Mouse (Mus musculus) adrenal gland, postnatal 14 days (tissue): ENCODE data around the gene Mdh1b. TPM values are rescaled to one million over a fixed set of nuclear protein-coding genes. Genes with fewer than 3 reads are reported as not detected.

ENCODE experiments used
- DNase-seq: peaks from one replicate; pipeline ENCODE4 v3.0.0; 2021; ENCODE audit warnings: mixed read lengths
- long read RNA-seq, 2 experiments: library from polyadenylated mRNA; stranded (forward); transcript quantifications; one replicate each; pipeline ENCODE4 v2.0.0; 2021
- total RNA-seq: library from RNA; stranded (reverse); gene quantifications from 2 replicates; pipeline ENCODE4 v1.2.3, GENCODE M21; 2021

Gene Mdh1b
- total RNA-seq, result not detected in 2 replicates
- long read RNA-seq, experiment 1, result 0 reads
- long read RNA-seq, experiment 2, result 0 reads

GRCm38 (mm10) chr1:63730240-63730771 lies at the start of gene Mdh1b, which contains the start of gene Fastkd2:
Mdh1b (minus strand) TSS chr1:63730318.
Fastkd2 (plus strand) TSS chr1:63730614.
- peak; percentile 94 for DNase-seq

DNA sequence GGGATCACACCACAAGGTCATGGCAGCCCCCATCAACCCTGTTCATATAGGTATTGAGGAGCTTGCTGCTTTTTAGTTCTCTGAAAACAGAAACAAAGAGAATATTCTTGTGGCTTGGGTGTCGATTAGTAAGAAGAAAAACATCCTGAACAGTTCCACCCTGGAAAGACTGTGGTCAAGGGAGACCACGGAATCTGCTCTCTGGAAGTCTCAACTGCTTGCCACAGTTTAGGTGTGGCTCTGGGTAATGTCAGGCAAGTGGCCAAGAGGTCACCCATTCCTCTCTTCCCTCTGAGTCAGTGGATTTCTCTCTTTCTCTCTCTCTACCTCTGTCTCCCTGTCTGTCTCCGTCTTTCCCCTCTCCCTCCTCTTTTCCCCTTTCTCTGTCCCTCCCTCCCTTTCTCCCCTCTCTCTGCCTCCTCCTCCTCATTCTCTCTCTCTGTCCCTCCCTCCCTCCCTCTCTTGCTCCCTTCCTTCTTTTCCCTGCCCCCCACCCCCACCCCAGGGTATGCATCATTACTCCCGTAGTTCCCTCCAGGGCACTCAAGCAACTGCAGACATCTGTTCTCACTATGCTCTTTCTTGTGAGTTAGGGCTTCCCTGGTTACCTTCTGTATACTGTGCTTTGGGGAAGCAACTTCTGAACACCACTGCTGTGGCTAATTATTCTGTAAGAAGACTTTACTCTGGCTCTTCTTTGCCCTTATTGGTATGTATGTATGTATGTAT lies 46.9 kb upstream of the Mdh1b start:
- no peak for DNase-seq

- DNase-seq, result no peak
Observed at GRCm38 (mm10) chr1:63776396-63776795, 46.3 kb upstream of the Mdh1b start.

- DNase-seq, result no peak
Observed at GRCm38 (mm10) chr1:63770309-63770708, 40.2 kb upstream of the Mdh1b start.

DNA sequence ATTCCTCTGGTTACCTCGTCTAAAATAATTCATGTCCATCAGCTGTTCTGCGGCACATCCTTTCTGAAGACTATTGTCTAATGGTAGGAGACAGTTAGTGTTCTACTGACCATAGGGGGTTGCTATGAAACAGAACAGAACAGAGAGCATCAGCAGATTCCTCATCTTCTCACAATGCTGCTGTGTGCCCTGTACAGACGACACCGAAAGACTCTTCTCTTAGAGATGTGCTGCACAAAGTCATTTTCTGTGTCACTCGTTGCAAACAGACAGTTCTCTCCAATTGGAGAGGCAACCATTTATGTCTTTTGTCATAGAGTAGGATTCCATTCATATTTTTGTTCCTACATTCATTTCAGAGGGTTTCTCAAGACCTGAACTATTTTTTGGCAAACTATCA lies 39.0 kb upstream of the Mdh1b start, which contains the start of gene 4933402D24Rik:
TSS of gene 4933402D24Rik (minus strand) at position 101 of the 400 bp plus-strand sequence.
- DNase-seq, result no peak

- DNase-seq, result no peak
Observed at GRCm38 (mm10) chr1:63768112-63768511, 38.0 kb upstream of the Mdh1b start.

DNA sequence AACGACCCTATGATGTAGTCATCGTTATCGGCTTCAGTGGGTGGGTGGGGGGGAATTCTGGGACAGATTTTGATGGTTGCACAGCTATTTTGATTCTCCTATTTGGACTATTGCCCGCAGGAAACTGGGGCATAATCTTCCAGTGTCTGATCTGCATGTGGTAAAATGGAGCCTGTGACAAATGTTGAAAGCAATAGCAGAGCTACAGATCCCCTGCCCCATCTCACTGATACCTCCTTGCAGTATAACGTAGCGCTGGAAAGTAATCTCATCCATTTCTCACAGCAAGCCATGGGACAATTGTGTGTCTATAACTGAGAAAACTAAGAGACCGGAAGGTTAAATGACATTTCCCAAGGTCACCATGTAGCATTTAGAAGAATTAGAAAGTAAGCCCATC lies 34.3 kb upstream of the Mdh1b start:
- no peak for DNase-seq

GRCm38 (mm10) chr1:63763881-63764386 lies 33.8 kb upstream of the Mdh1b start:
- no peak for DNase-seq

DNA sequence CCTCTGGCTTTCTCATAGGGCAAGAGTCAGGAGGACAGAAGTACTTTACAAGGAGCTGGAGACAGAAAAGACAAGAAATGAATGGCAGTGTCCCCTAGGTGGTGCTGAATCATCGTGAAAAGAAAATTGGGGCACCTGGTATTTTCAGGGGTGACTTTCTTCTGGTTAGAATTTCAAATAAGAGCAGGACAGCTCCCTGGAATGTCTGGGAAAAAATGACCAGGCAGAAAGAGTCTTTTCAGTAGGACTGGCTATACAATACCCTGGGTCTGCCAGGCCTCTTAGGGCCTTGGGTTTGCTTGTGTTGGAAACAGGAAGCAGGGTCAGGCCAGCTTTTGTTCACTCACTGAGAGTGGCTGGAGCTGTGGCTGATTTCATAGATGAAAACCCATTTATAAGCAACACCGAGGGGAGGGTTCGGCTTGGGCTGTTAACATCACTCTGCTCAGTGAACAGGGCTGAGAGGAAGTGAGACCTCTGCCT lies 33.1 kb upstream of the Mdh1b start:
- DNase-seq, result peak; percentile 41

GRCm38 (mm10) chr1:63756005-63756404 lies 25.9 kb upstream of the Mdh1b start:
- DNase-seq, result no peak

- DNase-seq, result no peak
Observed at GRCm38 (mm10) chr1:63729796-63730195, 322 bp downstream of the Mdh1b start.

DNA sequence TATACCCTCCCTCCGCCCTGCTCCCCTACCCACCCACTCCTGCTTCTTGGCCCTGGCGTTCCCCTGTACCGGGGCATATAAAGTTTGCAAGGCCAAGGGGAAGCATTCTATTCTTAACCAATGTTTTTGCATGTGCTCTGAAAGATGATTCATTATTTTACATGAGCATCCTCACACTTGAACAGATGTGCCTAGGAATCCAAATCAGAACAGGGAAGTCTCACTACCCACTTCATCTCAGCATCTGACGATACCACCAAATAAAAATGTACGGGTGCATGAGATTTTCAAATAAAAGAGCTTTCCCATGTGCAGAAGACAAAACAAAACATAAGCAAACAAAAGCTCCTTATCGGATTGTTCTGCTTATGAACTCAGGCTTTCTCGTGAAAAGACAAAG lies 10.0 kb downstream of the Mdh1b start:
- no peak for DNase-seq

DNA sequence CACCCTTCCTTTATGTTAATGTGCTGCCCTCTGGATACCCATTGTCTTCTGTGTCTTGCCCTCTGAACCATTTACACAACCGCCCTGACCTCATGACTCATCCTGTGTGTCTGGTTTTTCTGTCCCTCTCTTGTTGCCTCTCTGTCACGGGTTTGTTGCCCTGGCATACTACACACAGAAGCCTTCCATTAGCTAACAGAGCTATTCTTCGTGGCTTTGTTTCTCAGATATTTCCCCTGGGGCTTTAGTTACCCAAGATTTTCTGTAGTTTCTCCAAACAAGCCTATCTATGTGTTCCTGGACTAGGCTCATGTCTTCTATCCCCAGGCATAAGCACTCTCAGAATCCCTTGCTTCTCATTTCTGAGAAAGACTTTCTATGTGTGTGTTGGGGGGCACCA lies 21.2 kb downstream of the Mdh1b start:
- DNase-seq, result no peak

GRCm38 (mm10) chr1:63705733-63706132 lies 24.4 kb downstream of the Mdh1b start:
- peak; percentile 13 for DNase-seq

DNA sequence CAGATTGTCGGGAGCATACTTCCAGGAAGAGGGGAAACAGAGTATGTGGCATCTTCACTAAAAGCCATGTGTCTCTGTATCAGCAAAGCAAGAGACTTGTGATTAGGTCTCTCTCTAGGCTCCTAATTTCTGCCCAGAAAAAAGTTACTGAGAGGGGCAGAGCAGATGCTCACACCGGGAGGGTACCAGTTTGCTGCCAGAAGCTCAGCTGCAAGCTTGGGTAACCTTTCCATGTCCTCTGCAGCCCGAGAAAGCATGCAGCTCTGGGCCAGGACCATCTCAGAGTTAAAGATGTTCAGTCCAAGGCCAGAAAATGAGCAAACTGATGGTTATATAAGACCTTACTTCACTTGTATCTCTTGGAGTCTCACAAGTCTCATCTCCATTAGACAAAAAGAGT lies 33.3 kb downstream of the Mdh1b start:
- DNase-seq, result no peak

GRCm38 (mm10) chr1:63686827-63687226 lies 43.3 kb downstream of the Mdh1b start, which contains the start of gene Dytn:
Dytn (minus strand) TSS chr1:63686927.
- no peak for DNase-seq

- DNase-seq, result no peak
Observed at GRCm38 (mm10) chr1:63675975-63676374, 54.1 kb downstream of the Mdh1b start.

- DNase-seq, result peak; percentile 16
Observed at GRCm38 (mm10) chr1:63668852-63669160, 61.3 kb downstream of the Mdh1b start.

DNA sequence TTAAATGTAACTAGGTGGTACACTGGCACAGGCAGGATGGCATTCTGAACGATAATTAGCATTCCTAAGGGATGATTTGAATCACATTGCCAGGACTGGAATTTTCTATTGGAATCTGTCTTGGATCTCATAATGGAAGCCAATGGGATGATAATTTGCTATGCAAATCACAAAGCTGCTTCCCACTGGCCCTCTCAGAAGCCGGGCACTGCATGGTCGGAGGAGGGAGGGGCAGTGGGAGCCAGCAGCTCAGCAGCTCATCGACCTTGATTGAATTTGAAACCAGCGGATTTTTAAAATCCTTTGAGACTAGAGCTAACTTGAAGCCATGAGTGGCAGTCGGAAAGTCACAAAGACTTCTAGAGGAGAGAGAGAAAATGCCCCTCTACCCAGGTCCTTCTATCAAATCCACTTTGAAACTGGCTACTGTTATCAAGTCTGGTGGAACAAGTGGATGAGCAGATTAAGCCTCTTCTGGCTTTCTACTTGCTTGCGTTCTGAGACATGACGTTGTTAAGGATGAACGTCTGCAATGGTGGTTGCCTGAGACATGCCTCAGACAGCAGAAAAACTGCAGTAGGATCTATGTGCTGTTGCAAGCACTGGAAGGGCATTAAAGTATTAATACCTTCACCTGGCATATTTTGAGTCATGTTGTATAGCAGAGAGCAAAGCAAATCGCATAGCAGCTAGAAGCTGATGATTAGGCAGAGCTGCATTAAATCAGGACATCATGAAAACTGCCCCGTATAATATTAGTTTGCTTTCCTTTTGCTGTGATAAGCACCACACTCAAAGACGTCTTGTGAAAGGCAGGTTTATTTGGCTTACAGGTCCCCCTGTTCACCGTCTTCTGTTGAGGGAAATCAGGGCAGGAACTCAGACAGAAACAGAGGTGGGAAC lies 61.9 kb downstream of the Mdh1b start:
- no peak for DNase-seq

DNA sequence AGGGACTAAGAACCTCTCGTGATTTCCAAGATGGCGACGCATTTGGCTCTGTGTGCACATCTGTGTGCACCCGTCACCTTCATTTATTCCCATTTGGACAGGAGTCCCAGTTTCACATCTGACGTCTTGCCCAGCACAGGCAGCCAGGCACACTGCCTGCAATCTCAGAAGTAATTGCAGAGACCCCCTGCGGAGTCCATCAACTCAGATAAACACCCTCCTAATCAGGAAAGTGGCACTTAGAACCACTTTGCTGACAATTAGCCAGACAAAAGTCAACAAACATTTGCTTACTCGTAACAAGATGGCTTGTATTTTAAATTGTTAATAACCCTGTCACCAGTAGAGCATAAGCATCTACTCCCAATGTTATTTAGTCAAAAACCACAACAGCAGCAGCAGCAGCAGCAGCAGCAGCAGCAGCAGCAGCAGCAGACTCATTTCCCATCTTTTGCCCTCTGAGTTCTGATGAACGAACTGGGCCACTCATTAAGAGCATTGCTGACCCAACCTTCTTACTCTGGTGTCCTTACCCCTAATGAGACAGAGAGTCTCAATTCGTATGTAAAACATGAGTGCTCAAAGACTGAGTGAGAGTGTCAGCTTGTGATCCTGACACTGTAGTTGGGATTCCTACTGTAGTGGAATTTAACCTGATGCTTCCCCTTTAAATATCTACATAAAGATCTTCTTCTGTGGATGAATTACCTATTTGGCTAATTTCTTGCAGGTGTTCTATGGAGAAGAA lies 62.7 kb downstream of the Mdh1b start:
- DNase-seq, result no peak

DNA sequence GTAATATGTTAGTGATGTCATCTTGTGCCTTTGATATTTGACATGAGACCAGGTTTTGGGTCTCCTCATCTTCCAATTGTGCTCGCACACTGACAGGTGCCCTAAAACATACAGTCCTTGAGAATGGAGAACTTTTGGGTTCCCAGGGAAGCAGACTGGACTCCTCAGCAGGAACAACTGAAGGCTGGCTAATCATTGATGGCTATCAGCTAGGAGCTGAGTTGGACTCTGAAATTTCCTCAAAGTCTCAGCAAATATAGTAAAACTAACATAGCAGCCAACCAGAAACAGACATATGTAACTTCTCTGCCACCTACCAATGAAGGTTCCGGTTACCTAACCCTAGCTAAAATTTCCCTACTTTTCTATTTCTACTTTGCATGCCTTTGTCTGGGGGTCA lies 64.0 kb downstream of the Mdh1b start:
- DNase-seq, result no peak

- DNase-seq, result peak; percentile 60
Observed at GRCm38 (mm10) chr1:63659591-63659990, 70.5 kb downstream of the Mdh1b start.
